Mouse (Mus musculus) monocyte, adult 2 months (primary cell): ENCODE data around the gene Glipr1l3.
"Not testable (repeated sequence)": the region's sequence is repeated elsewhere in the genome, so short reads cannot be mapped to it uniquely, and the experiment has no call there.

Experiments
- DNase-seq, 2 experiments: peaks; one replicate each; pipeline ENCODE4 v3.0.0; 2022; ENCODE audit warnings: low spot score in 2 of 2, low read depth in 1 of 2

The Glipr1l3 gene

GRCm38 (mm10) chr10:112159882-112160560, at the start of gene Glipr1l3:
Glipr1l3 (minus strand) TSS chr10:112160327.
- peak; percentile 21 to 58 for DNase-seq

- DNase-seq: no peak
These were observed 43.3 kb upstream of the Glipr1l3 start for GRCm38 (mm10) chr10:112203463-112203862.

- not testable (repeated sequence) for DNase-seq
These were observed 33.8 kb upstream of the Glipr1l3 start for GRCm38 (mm10) chr10:112193919-112194318.

GRCm38 (mm10) chr10:112177027-112177426, 16.9 kb upstream of the Glipr1l3 start:
- DNase-seq: not testable (repeated sequence)

GRCm38 (mm10) chr10:112163168-112163766, 3.1 kb upstream of the Glipr1l3 start, which contains the start of gene Caps2:
Caps2 (plus strand) TSS chr10:112163621.
- no peak for DNase-seq

GRCm38 (mm10) chr10:112139834-112140233, 20.3 kb downstream of the Glipr1l3 start:
- no peak for DNase-seq

GRCm38 (mm10) chr10:112138871-112139430, 21.2 kb downstream of the Glipr1l3 start:
- DNase-seq: no peak

GRCm38 (mm10) chr10:112138050-112138870, 21.9 kb downstream of the Glipr1l3 start:
- peak; percentile 1 to 19 for DNase-seq

GRCm38 (mm10) chr10:112132194-112132593, 27.9 kb downstream of the Glipr1l3 start:
- DNase-seq: no peak

GRCm38 (mm10) chr10:112127682-112128230, 32.4 kb downstream of the Glipr1l3 start:
- not testable (repeated sequence) for DNase-seq

- not testable (repeated sequence) for DNase-seq
These were observed 35.0 kb downstream of the Glipr1l3 start for GRCm38 (mm10) chr10:112125090-112125489.

GRCm38 (mm10) chr10:112110401-112110800, 49.7 kb downstream of the Glipr1l3 start:
- no peak for DNase-seq

- peak in 1 of 2 experiments; percentile 28 for DNase-seq
These were observed 54.3 kb downstream of the Glipr1l3 start for GRCm38 (mm10) chr10:112105785-112106184.
